Mouse (Mus musculus): ENCODE data around the gene Otp. TPM values are rescaled to one million over a fixed set of nuclear protein-coding genes. Genes with fewer than 3 reads are reported as not detected.

The Otp gene
- polyA plus RNA-seq, 1 experiment from 2014 or later = 0.60 TPM

Other genes starting within 250 kb of the Otp start
- 295 and 304 TPM in 2 replicates for gene Tbca, start 86.7 kb upstream of the Otp start, polyA plus RNA-seq (2014; fragmentation: Nextera tagmentation; extraction: Ambion mirVana)
- gene Wdr41, start 100.7 kb downstream of the Otp start, polyA plus RNA-seq (2014; fragmentation: Nextera tagmentation; extraction: Ambion mirVana) = 21.1 and 23.4 TPM in 2 replicates

All from embryonic facial prominence, embryonic 11.5 days (tissue).